Mouse (Mus musculus) olfactory bulb, adult 2 months (tissue): Measurements from ENCODE around the gene Sgo1. TPM values are rescaled to one million over a fixed set of nuclear protein-coding genes. Genes with fewer than 3 reads are reported as not detected.

Source experiments
- H3K27ac ChIP-seq: fragments of 200-500 bp; 2 replicates; pipeline ENCODE4 v1.5.1; 2012; ENCODE audit warnings: low read depth, low read length; ENCODE audit not compliant: insufficient read depth
- H3K4me1 ChIP-seq: fragments of 200-500 bp; 2 replicates; pipeline ENCODE4 v1.6.1; 2012; ENCODE audit warnings: low read length; ENCODE audit not compliant: control insufficient read depth, insufficient read depth
- H3K4me3 ChIP-seq: fragments of 200-500 bp; 2 replicates; pipeline ENCODE4 v1.5.1; 2012; ENCODE audit warnings: mild to moderate bottlenecking, low read depth, low read length, moderate library complexity; ENCODE audit not compliant: insufficient read depth
- CTCF ChIP-seq: fragments of 200-500 bp; IDR thresholded peaks from 2 replicates; pipeline ENCODE4 v1.5.1; 2012; ENCODE audit warnings: low read depth, mild to moderate bottlenecking, low read length, moderate library complexity; ENCODE audit not compliant: insufficient read depth
- POLR2A ChIP-seq: fragments of 200-500 bp; IDR thresholded peaks from 2 replicates; pipeline ENCODE4 v1.6.1; 2012; ENCODE audit warnings: mild to moderate bottlenecking, low read depth, low read length, moderate library complexity; ENCODE audit not compliant: insufficient read depth
- WGBS: fragments of 180-500 bp; shearing (Covaris S2); methylation state at CpG from one replicate; pipeline ENCODE4 v1.1.7; 2018; 5-methylcytosine and 5-hydroxymethylcytosine counted together
- polyA plus RNA-seq: library from polyadenylated mRNA; stranded (reverse); fragments of >200 nt; gene quantifications from 2 replicates; pipeline ENCODE4 v1.2.4, GENCODE M21; 2012; ENCODE audit warnings: low replicate concordance; ENCODE audit not compliant: missing spikeins, insufficient read depth, insufficient read length

The Sgo1 gene
- polyA plus RNA-seq, 1 experiment = not detected

- H3K4me1 ChIP-seq = 0 out of 2 replicates have a peak, but pooled peaks cover 2% of the 10 kb centered on the region
- H3K4me3 ChIP-seq = no peak overlapping the region
- whole genome bisulfite sequencing = 76% methylated on average over 2 of the region's 2 CpGs
- H3K27ac ChIP-seq = no peak overlapping the region
- no peak for TF ChIP-seq POLR2A
- TF ChIP-seq CTCF = no peak
Measured at GRCm38 (mm10) chr17:53655959-53656358, 33.2 kb downstream of the Sgo1 start.

DNA sequence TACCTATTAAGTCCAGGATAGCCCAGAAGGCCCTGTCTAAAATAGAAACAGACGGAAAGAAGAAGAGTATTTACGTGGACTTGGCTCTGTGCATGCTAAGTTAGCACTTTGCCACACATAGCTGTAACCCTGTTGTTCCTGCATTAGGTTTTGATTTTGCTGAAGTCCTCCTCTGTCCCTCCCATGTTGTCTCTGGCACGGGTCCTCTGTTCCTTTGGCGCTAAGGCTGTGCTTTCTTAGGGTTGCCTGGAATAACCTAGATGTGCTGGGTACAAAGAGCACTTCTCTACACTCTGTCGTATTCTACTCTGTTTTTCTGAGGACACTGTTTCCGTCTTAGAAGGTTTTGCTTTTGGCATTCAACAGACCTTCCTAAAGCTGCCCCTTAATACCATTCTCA is 34.1 kb downstream of the Sgo1 start:
- Histone ChIP-seq H3K4me1 (0 out of 2 replicates have a peak, but pooled peaks cover 2% of the 10 kb centered on the region), H3K27ac (no peak overlapping the region), H3K4me3 (no peak overlapping the region)
- no peak for TF ChIP-seq CTCF
- TF ChIP-seq POLR2A = no peak
- WGBS = 89% methylated on average over 6 of the region's 6 CpGs

DNA sequence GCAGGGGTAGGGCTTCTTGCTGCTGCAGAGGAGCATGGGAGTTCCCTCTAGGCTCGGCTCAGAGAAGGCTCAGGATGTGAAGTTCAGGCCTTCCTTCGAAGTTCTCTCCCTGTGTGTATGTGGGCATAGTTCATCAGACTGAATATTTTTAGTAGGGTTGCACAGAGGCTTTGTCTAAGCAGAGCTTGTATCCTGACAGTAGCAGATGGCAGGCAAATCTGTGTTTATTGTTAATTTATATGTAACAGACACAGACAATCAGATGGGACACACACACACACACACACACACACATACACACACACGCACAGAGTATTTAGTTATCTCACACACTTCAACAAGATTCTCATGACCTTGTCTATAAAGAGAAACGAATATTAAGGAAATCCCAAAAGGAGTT is 34.5 kb downstream of the Sgo1 start:
- TF ChIP-seq POLR2A (no peak), CTCF (no peak)
- Histone ChIP-seq H3K4me1 (0 out of 2 replicates have a peak, but pooled peaks cover under 1% of the 10 kb centered on the region), H3K27ac (no peak overlapping the region), H3K4me3 (no peak overlapping the region)
- WGBS = 79% methylated on average over 4 of the region's 4 CpGs

GRCm38 (mm10) chr17:53650251-53650661 is 38.9 kb downstream of the Sgo1 start:
- no peak for TF ChIP-seq CTCF
- TF ChIP-seq POLR2A = no peak
- Histone ChIP-seq H3K4me3 (no peak overlapping the region), H3K4me1 (no peaks in the 10 kb centered on the region), H3K27ac (no peak overlapping the region)
- WGBS = 73% methylated on average over 2 of the region's 2 CpGs

- TF ChIP-seq CTCF (no peak), POLR2A (no peak)
- 89% methylated on average over 4 of the region's 4 CpGs for WGBS
- Histone ChIP-seq H3K4me3 (no peak overlapping the region), H3K4me1 (no peaks in the 10 kb centered on the region), H3K27ac (no peak overlapping the region)
Measured at GRCm38 (mm10) chr17:53643360-53643759, 45.8 kb downstream of the Sgo1 start.

DNA sequence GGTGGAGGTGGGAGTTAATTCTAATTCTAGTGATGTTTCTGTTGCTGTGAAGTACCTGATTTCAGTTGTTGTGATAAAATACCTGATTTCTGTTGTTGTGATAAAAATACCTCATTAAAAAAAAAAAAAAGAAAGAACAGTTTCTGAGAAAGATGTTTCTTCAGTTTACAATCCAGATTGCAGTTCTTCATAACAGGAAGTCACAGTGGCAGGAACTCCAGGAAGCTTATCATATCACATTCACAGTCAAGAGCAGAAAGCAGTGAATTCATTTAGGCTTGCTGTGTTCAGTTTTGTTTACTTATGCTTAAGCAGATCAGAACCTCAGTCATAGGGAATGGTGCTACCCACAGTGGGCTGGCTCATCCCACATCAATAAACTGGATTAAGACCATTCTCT is 57.8 kb downstream of the Sgo1 start:
- Histone ChIP-seq H3K4me3 (no peak overlapping the region), H3K4me1 (no peaks in the 10 kb centered on the region), H3K27ac (no peak overlapping the region)
- TF ChIP-seq CTCF = no peak
- TF ChIP-seq POLR2A = no peak

GRCm38 (mm10) chr17:53628131-53628530 is 61.0 kb downstream of the Sgo1 start:
- H3K4me1 ChIP-seq = no peaks in the 10 kb centered on the region
- WGBS = 66% methylated on average over 5 of the region's 5 CpGs
- no peak for TF ChIP-seq CTCF
- no peak for TF ChIP-seq POLR2A
- no peak overlapping the region for H3K4me3 ChIP-seq
- no peak overlapping the region for H3K27ac ChIP-seq

DNA sequence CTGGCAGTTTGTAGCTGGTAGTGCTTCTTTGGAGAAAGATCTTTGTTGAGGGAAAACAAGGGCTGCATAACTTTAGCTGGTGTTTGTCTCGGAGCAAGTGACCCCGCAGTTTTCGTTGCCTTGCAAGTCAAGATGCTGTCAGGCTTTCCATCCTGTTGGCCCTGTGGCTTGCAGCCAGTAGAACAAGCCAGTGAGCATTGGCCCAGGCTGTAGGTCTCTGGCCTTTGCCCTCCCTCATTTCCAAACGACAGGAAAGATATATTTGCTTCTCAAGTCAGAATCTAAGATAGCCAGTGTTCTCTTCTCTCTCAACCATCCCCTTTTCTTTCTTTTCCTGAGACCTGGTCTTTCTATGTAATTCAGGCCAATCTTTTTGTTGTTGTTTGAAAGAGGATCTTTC is 61.6 kb downstream of the Sgo1 start:
- WGBS = 77% methylated on average over 4 of the region's 4 CpGs

GRCm38 (mm10) chr17:53626160-53626559 is 63.0 kb downstream of the Sgo1 start:
- 82% methylated on average over 3 of the region's 3 CpGs for WGBS
- no peak overlapping the region for H3K4me3 ChIP-seq
- TF ChIP-seq POLR2A (no peak), CTCF (no peak)
- no peaks in the 10 kb centered on the region for H3K4me1 ChIP-seq
- no peak overlapping the region for H3K27ac ChIP-seq

More for the DNA sequence above, 61.6 kb downstream of the Sgo1 start:
- no peak for TF ChIP-seq CTCF
- no peak for TF ChIP-seq POLR2A
- H3K4me3 ChIP-seq = no peak overlapping the region
- H3K4me1 ChIP-seq = no peaks in the 10 kb centered on the region
- H3K27ac ChIP-seq = no peak overlapping the region

Other genes with a start within 250 kb of the Sgo1 start
- not detected in 2 replicates for gene Efhb, start 226.0 kb downstream of the Sgo1 start, polyA plus RNA-seq
- not detected in 2 replicates for gene Rab5a, start 210.1 kb downstream of the Sgo1 start, polyA plus RNA-seq
- gene Pp2d1, start 149.9 kb downstream of the Sgo1 start, polyA plus RNA-seq = not detected in 2 replicates
- not detected in 2 replicates for gene Kat2b, start 122.5 kb downstream of the Sgo1 start, polyA plus RNA-seq
- not detected in 2 replicates for gene Sult1c2, start 157.0 kb upstream of the Sgo1 start, polyA plus RNA-seq